Mouse (Mus musculus) midbrain, embryonic 15.5 days (tissue): Measurements from ENCODE around the gene Lclat1. TPM values are rescaled to one million over a fixed set of nuclear protein-coding genes. Genes with fewer than 3 reads are reported as not detected.

Source experiments
- ATAC-seq: fragments of 200-750 bp; cut with Nextera tagmentation; replicated peaks from 2 replicates; pipeline ENCODE4 v1.8.0; 2017; ENCODE audit warnings: moderate TSS enrichment
- H3K27ac ChIP-seq: fragments of 300-500 bp; sonication (generic); 2 replicates; pipeline ENCODE4 v1.5.1; 2015; ENCODE audit warnings: mild to moderate bottlenecking, inconsistent platforms
- H3K27me3 ChIP-seq: fragments of 300-500 bp; sonication (generic); replicated peaks from 2 replicates; pipeline ENCODE4 v1.6.1; 2015; ENCODE audit warnings: inconsistent platforms
- H3K36me3 ChIP-seq: fragments of 300-500 bp; sonication (generic); replicated peaks from 2 replicates; pipeline ENCODE4 v1.6.1; 2015; ENCODE audit warnings: inconsistent platforms
- H3K4me1 ChIP-seq: fragments of 300-500 bp; sonication (generic); 2 replicates; pipeline ENCODE4 v1.6.1; 2015; ENCODE audit warnings: inconsistent platforms
- H3K4me2 ChIP-seq: fragments of 300-500 bp; sonication (generic); 2 replicates; pipeline ENCODE4 v1.6.1; 2015; ENCODE audit warnings: inconsistent platforms, mild to moderate bottlenecking, moderate library complexity
- H3K4me3 ChIP-seq: fragments of 300-500 bp; sonication (generic); 2 replicates; pipeline ENCODE4 v1.5.1; 2015; ENCODE audit warnings: mild to moderate bottlenecking, inconsistent platforms
- H3K9ac ChIP-seq: fragments of 300-500 bp; sonication (generic); 2 replicates; pipeline ENCODE4 v1.6.1; 2015; ENCODE audit warnings: mild to moderate bottlenecking, inconsistent platforms
- H3K9me3 ChIP-seq: fragments of 300-500 bp; sonication (generic); 2 replicates; pipeline ENCODE4 v1.6.1; 2016; ENCODE audit warnings: inconsistent platforms
- WGBS: fragments of 180-500 bp; shearing (Covaris S2); methylation state at CpG from one replicate; pipeline ENCODE4 v1.1.7; 2015; ENCODE audit warnings: mixed read lengths; 5-methylcytosine and 5-hydroxymethylcytosine counted together
- polyA plus RNA-seq: library from polyadenylated mRNA; unstranded; fragments of >200 nt; fragmentation: Nextera tagmentation; extraction: Ambion mirVana; gene quantifications from 2 replicates; pipeline ENCODE4 v1.2.1, GENCODE M21; 2015

Lclat1 gene
- polyA plus RNA-seq, 1 experiment from 2014 or later = 11.5 TPM

- H3K36me3 ChIP-seq = no peaks in the 10 kb centered on the region
- no peaks in the 10 kb centered on the region for H3K9me3 ChIP-seq
- H3K9ac ChIP-seq = no peak overlapping the region
- no peaks in the 10 kb centered on the region for H3K27me3 ChIP-seq
- H3K27ac ChIP-seq = no peak overlapping the region
- H3K4me2 ChIP-seq = no peak overlapping the region
- no peaks in the 10 kb centered on the region for H3K4me1 ChIP-seq
- ATAC-seq = no peak
- WGBS = 74% methylated on average over 5 of the region's 5 CpGs
- H3K4me3 ChIP-seq = no peak overlapping the region
These were observed 36.0 kb upstream of the Lclat1 start for GRCm38 (mm10) chr17:73071725-73072263.

DNA sequence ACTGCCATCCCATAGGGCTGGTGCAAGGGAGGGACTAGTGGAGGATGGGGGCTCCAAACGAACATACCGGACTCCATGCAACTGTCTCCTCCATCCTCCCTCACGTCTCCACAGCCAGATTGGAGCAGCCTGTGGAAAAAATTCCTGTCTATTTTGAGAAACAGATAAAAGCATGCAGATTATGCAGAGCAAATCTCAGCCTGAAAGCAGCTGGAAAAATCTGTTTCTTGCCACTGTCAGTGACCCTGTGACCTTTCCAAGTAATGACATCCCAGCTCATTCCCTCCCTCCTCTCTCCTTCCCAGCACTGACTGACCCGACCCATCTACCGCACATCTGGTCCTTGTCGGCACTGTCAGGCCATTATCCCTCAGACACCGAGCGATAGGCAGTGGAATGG, 35.5 kb upstream of the Lclat1 start:
- WGBS = 75% methylated on average over 8 of the region's 8 CpGs
- H3K4me1 ChIP-seq = no peaks in the 10 kb centered on the region
- no peak for ATAC-seq

GRCm38 (mm10) chr17:73074631-73075030, 33.2 kb upstream of the Lclat1 start:
- Histone ChIP-seq H3K4me2 (no peak overlapping the region), H3K36me3 (no peaks in the 10 kb centered on the region)
- 77% methylated on average over 3 of the region's 3 CpGs for WGBS

More for the DNA sequence above, 35.5 kb upstream of the Lclat1 start:
- Histone ChIP-seq H3K27ac (no peak overlapping the region), H3K27me3 (no peaks in the 10 kb centered on the region), H3K9me3 (no peaks in the 10 kb centered on the region), H3K36me3 (no peaks in the 10 kb centered on the region), H3K9ac (no peak overlapping the region), H3K4me3 (no peak overlapping the region), H3K4me2 (no peak overlapping the region)

GRCm38 (mm10) chr17:73075238-73075890, 32.4 kb upstream of the Lclat1 start:
- Histone ChIP-seq H3K4me1 (no peaks in the 10 kb centered on the region), H3K4me3 (no peak overlapping the region), H3K27me3 (no peaks in the 10 kb centered on the region), H3K4me2 (no peak overlapping the region), H3K9ac (no peak overlapping the region), H3K36me3 (no peaks in the 10 kb centered on the region), H3K27ac (no peak overlapping the region), H3K9me3 (no peaks in the 10 kb centered on the region)
- ATAC-seq = no peak
- WGBS = 73% methylated on average over 9 of the region's 9 CpGs

More at GRCm38 (mm10) chr17:73074631-73075030, 33.2 kb upstream of the Lclat1 start:
- H3K27ac ChIP-seq = no peak overlapping the region
- H3K4me1 ChIP-seq = no peaks in the 10 kb centered on the region
- no peaks in the 10 kb centered on the region for H3K9me3 ChIP-seq
- no peak for ATAC-seq
- H3K27me3 ChIP-seq = no peaks in the 10 kb centered on the region
- no peak overlapping the region for H3K9ac ChIP-seq
- no peak overlapping the region for H3K4me3 ChIP-seq

- Histone ChIP-seq H3K36me3 (no peaks in the 10 kb centered on the region), H3K27ac (no peak overlapping the region), H3K4me1 (no peaks in the 10 kb centered on the region), H3K27me3 (no peaks in the 10 kb centered on the region), H3K4me2 (no peak overlapping the region), H3K4me3 (no peak overlapping the region), H3K9ac (no peak overlapping the region), H3K9me3 (no peaks in the 10 kb centered on the region)
- 95% methylated on average over 3 of the region's 3 CpGs for WGBS
- ATAC-seq = no peak
These were observed 30.1 kb upstream of the Lclat1 start for GRCm38 (mm10) chr17:73077638-73078037.

- H3K9me3 ChIP-seq = no peaks in the 10 kb centered on the region
- ATAC-seq = no peak
- 36% methylated on average over 9 of the region's 9 CpGs for WGBS
These were observed 26.2 kb upstream of the Lclat1 start for GRCm38 (mm10) chr17:73081360-73082133.

DNA sequence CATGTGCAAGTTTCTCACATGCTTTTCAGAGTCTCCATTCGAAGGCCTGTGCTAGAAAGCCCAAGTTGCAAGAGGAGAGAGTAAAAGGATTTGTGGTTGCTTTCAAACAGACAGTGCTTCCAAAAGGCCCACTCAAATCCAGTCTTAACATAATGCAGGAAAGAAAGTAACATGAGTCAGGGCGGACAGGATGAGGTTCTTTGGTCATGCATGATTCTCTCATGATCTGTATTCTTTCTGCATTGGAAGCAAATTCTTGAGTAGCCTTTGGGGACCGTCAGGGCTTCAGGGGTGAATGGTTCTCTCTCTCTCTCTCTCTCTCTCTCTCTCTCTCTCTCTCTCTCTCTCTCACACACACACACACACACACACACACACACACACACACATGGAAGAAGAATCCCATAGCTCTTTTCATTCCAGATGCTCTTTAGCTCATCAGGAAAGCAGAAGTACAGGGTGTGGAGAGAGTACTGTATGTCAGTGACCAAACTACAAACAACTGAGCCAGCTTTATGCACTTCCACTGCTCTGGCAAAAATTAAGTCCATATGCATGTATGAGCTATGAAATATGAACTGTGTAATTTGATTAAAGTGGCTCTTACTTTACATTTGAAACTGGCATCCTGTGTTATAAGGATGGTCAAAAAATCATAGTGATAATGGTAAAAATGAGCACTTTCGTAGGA, 25.1 kb upstream of the Lclat1 start:
- Histone ChIP-seq H3K27me3 (no peaks in the 10 kb centered on the region), H3K4me3 (no peak overlapping the region), H3K36me3 (no peaks in the 10 kb centered on the region), H3K27ac (no peak overlapping the region), H3K4me2 (no peak overlapping the region), H3K9ac (no peak overlapping the region), H3K4me1 (no peaks in the 10 kb centered on the region), H3K9me3 (no peaks in the 10 kb centered on the region)
- 78% methylated on average over 4 of the region's 4 CpGs for WGBS
- no peak for ATAC-seq

More at GRCm38 (mm10) chr17:73081360-73082133, 26.2 kb upstream of the Lclat1 start:
- no peak overlapping the region for H3K9ac ChIP-seq
- no peaks in the 10 kb centered on the region for H3K27me3 ChIP-seq
- no peaks in the 10 kb centered on the region for H3K4me1 ChIP-seq
- no peaks in the 10 kb centered on the region for H3K36me3 ChIP-seq
- H3K27ac ChIP-seq = no peak overlapping the region
- no peak overlapping the region for H3K4me2 ChIP-seq
- H3K4me3 ChIP-seq = no peak overlapping the region

DNA sequence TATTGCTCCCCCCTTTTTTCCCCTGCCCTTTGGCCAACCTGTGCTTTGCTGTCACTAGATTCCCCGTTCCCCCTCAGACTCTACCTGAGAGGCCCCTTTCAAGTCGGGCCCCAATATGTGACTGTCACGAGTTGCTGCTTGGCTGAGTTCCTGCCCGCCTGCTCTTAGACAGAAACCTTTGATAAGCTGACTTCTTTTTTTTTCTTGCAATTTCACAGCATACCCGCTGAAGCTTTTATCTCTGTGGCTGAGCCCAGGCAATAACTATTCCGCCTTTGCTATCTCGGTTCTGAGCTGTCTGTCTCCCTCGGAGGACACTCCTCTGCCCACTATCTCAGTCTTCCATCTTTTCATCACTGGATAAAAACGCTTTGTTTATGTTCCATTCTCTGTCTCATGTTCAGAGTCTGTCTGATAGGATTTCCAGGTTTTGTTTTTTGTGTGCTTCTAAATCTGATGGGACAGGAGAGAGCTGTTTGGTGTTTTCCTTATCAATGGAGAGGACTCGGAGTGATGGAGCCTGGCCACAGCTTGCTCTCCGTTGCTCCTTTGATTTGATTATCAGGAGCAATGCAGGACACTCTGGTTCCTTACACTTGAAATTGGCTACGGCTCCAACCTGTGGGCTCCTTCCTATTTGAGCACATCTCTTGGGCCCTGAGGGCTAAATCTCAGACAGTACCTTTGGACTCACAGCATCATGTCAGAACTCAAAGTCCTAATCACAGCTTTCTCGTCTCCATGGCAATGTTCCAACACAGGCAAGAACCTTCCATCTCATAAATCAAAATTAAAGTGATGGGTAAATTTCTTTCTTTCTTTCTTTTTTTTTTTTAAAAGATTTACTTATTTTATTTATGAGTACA, 20.5 kb upstream of the Lclat1 start:
- no peaks in the 10 kb centered on the region for H3K36me3 ChIP-seq
- H3K9me3 ChIP-seq = no peaks in the 10 kb centered on the region
- no peak overlapping the region for H3K4me2 ChIP-seq
- ATAC-seq = peak; percentile 63
- 51% methylated on average over 13 of the region's 13 CpGs for WGBS
- no peak overlapping the region for H3K4me3 ChIP-seq
- H3K27me3 ChIP-seq = no peaks in the 10 kb centered on the region
- no peaks in the 10 kb centered on the region for H3K4me1 ChIP-seq
- H3K27ac ChIP-seq = peak overlapping the region; percentile 8; the same call in 1 of the 2 replicates
- no peak overlapping the region for H3K9ac ChIP-seq

DNA sequence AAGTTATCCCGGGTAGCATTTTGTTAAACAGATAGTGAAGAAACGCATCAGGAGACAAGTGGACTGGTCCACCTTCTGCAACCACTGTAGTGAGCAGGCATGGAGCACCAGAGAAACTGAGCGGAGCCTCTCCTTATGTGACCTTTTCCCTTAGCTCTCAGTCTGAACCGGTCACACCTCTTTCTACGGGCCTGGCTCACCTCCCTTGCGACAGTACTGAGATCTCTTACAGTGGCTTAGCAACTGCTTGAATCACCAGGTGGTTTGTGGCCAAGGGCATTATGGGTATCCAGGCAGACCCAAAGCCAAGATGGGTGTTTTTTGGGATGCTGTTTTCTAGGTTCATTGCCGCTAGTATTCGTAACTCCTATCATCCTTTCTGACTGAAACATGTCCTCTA, 16.4 kb upstream of the Lclat1 start:
- Histone ChIP-seq H3K4me2 (no peak overlapping the region), H3K27me3 (no peaks in the 10 kb centered on the region), H3K4me3 (no peak overlapping the region), H3K27ac (no peak overlapping the region), H3K36me3 (no peaks in the 10 kb centered on the region), H3K9ac (no peak overlapping the region), H3K4me1 (peaks cover 4% of the 10 kb centered on the region; the same call in 1 of the 2 replicates), H3K9me3 (no peaks in the 10 kb centered on the region)
- WGBS = 90% methylated on average over 8 of the region's 8 CpGs
- ATAC-seq = no peak

GRCm38 (mm10) chr17:73092103-73093097, 15.4 kb upstream of the Lclat1 start:
- Histone ChIP-seq H3K4me1 (peaks cover 4% of the 10 kb centered on the region; the same call in 1 of the 2 replicates), H3K36me3 (no peaks in the 10 kb centered on the region), H3K9ac (no peak overlapping the region), H3K4me2 (no peak overlapping the region), H3K27ac (no peak overlapping the region), H3K4me3 (no peak overlapping the region), H3K27me3 (no peaks in the 10 kb centered on the region), H3K9me3 (no peaks in the 10 kb centered on the region)
- 83% methylated on average over 12 of the region's 12 CpGs for WGBS
- no peak for ATAC-seq

GRCm38 (mm10) chr17:73095070-73095469, 12.7 kb upstream of the Lclat1 start:
- WGBS = 89% methylated on average over 11 of the region's 11 CpGs
- Histone ChIP-seq H3K4me2 (no peak overlapping the region), H3K9me3 (no peaks in the 10 kb centered on the region), H3K27ac (no peak overlapping the region), H3K36me3 (no peaks in the 10 kb centered on the region), H3K4me3 (no peak overlapping the region), H3K27me3 (no peaks in the 10 kb centered on the region), H3K4me1 (peaks cover 4% of the 10 kb centered on the region; the same call in 1 of the 2 replicates), H3K9ac (no peak overlapping the region)
- ATAC-seq = no peak
